Mouse (Mus musculus): ENCODE measurements around the gene Dnaaf3. TPM values are rescaled to one million over a fixed set of nuclear protein-coding genes. Genes with fewer than 3 reads are reported as not detected.
A peak's percentile ranks its signal among the peaks of the same experiment; 100 is the strongest.
"Not testable (repeated sequence)": the region's sequence is repeated elsewhere in the genome, so short reads cannot be mapped to it uniquely, and the experiment has no call there.

Dnaaf3 gene
- under 1 TPM; 0.41 to 0.57 TPM for total RNA-seq (2021)

DNA sequence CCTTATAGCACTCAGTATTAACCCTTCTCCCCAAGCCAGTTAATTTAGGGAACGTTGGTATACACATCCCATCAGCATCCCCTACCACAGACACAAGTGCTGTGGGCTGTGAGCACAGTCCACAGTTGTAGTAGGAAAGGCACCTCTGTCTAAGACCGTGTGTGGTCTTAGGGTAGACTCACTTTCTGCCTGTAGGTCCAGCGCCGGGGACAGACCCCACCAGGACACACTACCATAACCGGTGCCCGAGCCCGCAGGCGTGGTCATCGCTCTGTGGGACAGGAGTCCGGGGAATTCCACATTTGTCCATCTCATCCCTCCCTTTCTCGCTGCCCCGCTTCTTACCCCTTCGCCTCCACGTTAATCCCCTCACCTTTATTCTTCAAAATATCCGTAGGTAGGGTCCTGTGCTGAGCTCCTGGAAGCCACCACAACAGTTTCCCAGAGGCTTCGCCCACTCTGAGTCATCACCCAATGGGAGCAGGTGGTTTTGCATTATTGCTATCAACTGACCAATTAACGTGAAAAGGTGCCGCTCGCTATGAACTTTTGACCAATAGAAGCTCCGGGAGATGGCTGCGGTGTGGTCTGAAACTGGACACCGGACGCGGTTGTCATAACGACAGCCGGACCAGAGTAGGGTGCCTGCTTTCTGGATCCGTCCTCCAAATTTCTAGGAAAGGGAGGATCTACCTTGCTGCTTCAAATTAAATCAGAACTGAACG, at the start of gene Dnaaf3:
TSS of gene Dnaaf3 (minus strand) at position 449 of the 725 bp plus-strand sequence.
- DNase-seq, result peak; percentile 78

- DNase-seq, result not testable (repeated sequence)
These were observed 49.2 kb upstream of the Dnaaf3 start for GRCm38 (mm10) chr7:4581481-4581880.

DNA sequence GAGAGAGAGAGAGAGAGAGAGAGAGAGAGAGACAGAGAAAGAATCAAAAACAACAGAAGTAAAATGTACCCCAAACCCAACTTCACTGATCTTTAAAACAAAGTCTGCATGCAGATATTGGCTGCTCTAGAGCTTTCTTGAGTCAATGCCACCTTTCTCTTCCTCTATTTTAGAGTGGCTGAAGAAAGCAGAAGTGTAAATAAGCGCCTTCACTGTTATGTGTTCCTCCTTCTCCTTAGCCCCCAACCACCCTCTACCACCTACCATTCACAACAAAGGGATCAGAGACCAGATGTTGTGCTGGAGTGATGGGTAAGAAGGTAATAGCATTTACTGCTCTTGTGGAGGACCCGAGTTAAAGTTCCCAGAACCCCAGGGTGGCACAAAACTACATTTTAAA, 40.1 kb upstream of the Dnaaf3 start:
- DNase-seq, result not testable (repeated sequence)

DNA sequence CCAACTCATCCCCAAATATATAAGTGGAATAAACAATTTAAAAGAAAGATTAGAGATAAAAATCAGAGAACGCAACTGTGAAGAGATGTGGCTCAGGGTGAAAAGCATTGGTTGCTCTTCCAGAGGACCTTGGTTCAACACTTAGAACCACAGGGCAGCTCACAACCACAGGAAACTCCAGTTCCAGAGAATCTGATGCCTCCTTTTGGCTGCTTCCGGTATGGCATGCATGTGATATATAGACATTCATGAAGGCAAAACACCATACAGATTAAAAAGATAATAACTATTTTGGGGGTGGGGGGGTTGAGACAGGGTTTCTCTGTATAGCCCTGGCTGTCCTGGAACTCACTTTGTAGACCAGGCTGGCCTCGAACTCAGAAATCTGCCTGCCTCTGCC, 30.4 kb upstream of the Dnaaf3 start:
- DNase-seq, result no peak

GRCm38 (mm10) chr7:4557167-4557560, 24.9 kb upstream of the Dnaaf3 start:
- DNase-seq, result no peak

DNA sequence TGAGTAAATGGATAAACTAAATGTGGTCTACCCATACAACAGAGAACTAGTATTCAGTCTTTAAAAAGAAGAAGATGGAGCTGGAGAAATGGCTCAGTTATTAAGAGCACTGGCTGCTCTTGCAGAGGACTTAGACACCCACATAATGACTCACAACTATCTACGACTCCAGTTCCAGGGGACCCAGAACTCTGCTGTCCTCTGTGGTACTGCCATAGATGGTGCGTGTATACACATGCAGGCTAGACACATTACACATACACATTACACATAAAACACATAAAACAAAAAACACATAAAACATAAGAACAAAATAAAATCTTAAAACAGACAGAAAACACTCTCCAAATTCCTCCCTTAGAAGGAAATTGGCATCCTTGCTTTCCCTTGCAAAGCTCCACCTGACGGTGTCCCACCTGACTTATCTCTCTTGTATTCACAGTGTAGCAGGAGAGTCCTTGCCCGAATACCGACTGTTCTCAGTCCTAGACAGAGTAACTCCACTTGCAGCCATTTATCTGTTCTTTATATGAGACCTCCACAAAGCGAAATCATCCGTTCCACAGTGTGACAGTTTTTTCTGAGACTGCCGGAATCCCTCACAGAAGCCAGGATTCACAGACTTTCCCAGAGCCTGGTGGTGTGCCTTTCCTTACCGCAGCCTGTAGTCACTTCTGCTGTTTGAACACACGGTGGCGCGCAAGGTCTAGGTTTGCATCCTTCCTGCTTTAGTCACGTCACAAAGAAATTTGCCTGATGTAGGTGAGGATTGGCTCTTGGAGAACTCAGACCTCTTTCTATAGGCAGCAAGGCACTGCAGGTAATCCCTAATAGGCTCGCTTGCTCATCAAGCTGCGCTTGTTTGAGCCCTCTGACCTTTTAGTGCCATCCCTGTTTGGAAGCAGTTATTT, 24.3 kb upstream of the Dnaaf3 start:
- DNase-seq, result peak; percentile 78

- DNase-seq, result peak; percentile 17
These were observed 15.0 kb upstream of the Dnaaf3 start, which contains the start of gene Syt5 for GRCm38 (mm10) chr7:4547221-4547641. Syt5 (minus strand) TSS chr7:4547541.

GRCm38 (mm10) chr7:4546591-4547131, 14.4 kb upstream of the Dnaaf3 start:
- peak; percentile 77 for DNase-seq

DNA sequence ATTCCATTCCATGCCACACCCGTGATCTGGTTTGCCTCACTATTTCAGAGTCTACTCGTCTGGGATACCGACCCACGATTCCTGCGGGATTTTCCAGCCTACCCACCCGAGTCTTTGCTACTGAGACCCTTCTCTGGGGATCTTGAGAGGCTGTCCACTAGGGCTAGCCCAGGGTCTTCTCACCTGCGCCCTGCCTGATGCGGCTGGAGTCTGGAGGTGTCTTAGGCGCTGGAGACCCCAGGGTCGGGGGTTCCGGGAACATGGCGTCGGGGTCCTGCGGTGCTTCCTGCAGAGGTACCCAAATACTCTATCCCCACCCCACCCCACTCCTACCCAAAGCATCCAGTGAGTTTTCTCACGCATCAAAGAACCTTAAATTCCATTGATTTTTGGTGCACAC, 13.8 kb upstream of the Dnaaf3 start:
- DNase-seq, result no peak

DNA sequence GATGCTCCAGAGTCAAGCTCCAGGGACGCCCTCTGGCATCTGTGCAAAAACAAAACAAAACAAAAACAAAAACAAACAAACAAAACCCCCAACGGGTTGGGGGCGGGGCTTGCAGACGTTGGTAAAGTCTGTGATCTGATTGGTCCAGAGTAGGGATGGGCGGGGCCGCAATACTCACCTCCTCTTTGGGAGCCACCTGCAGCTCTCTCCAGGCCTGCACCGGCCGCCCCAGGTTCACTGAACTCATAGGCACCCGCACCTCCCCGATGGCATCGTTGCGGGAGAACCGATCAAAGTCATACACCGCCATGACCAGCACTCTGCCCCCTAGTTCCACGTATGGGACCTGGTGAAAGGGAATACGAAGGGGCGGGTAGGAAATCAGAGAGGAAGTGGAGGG, 9.8 kb upstream of the Dnaaf3 start:
- DNase-seq, result no peak

DNA sequence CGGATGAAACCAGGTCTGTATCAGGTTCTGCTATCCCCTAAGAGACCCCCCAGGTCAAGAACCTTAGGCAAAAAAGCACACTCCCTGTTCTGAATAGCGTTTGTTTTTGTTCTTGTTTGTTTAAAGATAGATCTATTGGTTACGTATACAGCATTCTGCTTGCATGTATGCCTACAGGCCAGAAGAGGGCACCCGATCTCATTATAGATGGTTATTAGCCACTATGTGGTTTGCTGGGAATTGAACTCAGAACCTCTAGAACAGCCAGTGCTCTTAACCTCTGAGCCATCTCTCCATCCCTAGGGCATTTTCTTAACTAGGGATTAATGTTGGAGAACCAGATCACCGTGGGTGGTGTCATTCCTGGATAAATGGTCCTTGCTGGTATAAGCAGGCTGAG, 9.1 kb upstream of the Dnaaf3 start:
- no peak for DNase-seq

DNA sequence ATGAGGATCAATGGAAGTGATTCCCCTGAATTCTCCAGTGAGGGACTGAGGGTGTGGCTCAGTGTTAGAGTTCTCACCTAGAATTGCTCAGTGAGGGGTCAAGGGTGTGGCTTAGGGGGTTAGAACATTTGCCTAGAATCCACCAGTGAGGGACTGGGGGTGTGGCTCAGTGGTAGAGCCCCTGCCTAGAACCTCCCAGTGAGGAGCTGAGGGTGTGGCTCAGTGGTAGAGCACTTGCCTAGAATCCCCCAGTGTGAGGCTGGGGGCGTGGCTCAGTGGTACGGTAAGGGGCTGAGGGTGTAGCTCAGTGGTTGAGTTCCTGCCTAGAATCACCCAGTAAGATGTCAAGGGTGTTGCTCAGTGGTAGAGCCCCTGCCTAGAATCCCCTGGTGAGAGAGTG, 6.8 kb upstream of the Dnaaf3 start:
- DNase-seq, result no peak

GRCm38 (mm10) chr7:4537181-4537580, 4.9 kb upstream of the Dnaaf3 start:
- DNase-seq, result no peak

- DNase-seq, result no peak
These were observed 4.1 kb upstream of the Dnaaf3 start for GRCm38 (mm10) chr7:4536369-4536768.

DNA sequence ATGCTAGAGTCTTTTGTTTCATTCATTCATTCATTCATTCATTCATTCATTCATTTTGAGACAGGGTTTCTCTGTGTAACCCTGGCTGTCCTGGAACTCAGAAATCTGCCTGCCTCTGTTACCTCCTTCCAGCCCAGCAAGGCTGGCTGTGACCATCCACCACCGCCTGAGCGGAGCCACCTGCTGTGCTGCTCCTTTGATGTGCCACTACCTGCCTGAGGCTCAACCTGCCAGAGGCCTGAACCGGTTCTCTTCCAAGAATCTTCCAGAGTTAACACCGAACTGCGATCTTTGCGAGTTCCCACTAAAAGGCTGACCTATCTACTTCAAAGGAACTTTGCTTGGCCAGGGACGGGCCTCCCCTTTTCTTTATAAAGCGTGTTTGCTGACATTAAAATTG, 2.1 kb downstream of the Dnaaf3 start:
- not testable (repeated sequence) for DNase-seq

DNA sequence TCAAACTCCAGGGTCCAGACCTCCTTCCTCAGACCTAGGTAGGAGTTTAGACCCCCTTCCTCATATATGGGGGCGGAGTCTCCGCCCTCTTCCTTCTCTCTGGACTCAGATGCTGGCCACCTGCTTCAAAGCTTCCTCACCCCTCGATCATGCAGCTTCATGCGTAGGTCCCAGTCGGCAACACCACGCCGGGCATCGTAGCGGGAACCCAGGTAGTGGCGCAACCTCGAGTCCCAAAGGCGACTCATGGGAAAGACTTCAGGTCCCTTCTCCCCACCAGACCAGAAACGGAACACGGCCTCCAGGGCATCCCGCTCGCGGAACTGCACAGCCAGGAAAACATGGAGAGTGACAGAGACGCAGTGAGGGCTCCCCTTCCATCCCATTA, 5.0 kb downstream of the Dnaaf3 start:
- DNase-seq, result no peak

GRCm38 (mm10) chr7:4526341-4527301, 5.6 kb downstream of the Dnaaf3 start:
- DNase-seq, result peak; percentile 90

GRCm38 (mm10) chr7:4524212-4524922, 7.9 kb downstream of the Dnaaf3 start, which contains the start of gene Tnni3:
Tnni3 (minus strand) TSS chr7:4524229.
- peak; percentile 79 for DNase-seq

- peak; percentile 42 for DNase-seq
These were observed 8.8 kb downstream of the Dnaaf3 start for GRCm38 (mm10) chr7:4523205-4524130.

DNA sequence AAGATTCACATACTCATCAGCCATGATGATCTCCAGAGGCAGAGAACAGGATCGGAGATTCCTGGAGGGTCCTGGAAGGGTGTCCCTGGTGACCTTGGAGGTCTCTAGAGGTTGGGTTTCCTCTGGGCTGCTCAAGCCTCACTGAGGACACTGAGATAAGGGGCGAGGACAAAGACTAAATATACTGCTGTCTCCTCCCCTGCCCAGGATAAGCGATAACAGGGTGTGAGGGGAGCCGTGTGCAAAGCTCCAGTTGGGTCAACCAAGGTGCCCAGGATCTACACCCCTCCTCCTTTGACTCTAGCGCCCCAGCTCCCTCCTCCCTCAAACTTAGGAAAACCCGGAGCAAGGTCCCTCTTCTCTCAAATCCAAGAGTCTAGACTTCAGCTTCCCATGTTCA, 10.0 kb downstream of the Dnaaf3 start:
- peak; percentile 71 for DNase-seq
